15 mouse cellular contexts compared by ENCODE assay signal in genomic region chr3:34568086-34568650, GRCm38 (mm10).
A peak's percentile ranks its signal among the peaks of the same experiment; 100 is the strongest.
DNase-seq lines count a peak whose midpoint lies in the region; ATAC-seq and TF ChIP-seq lines count a peak whose summit lies in the region.
"Had no signal": no experiment of that assay in that cellular context is flagged by ENCODE, and none has a peak within 500 bp of the region (broad histone marks: within the 10 kb centered on the region; RNA-seq: fewer than 3 reads in every experiment).

No protein-coding gene starts in this region.

- no peaks in the 10 kb centered on the region for H3K27me3 ChIP-seq in hindbrain, embryonic 11.5 days (ENCODE audit: control insufficient read depth, insufficient read depth, low read length)
- H3K27me3 ChIP-seq in hindbrain, embryonic 13.5 days = no peaks in the 10 kb centered on the region
- no peaks in the 10 kb centered on the region for H3K27me3 ChIP-seq in forebrain, postnatal 0 days (ENCODE audit: insufficient read depth, low read length)
- no peaks in the 10 kb centered on the region; the same call in 1 of the 2 replicates for H3K27me3 ChIP-seq in midbrain, embryonic 16.5 days (ENCODE audit: control insufficient read depth, insufficient read depth, low read depth, low read length)

- 49% methylated on average over 6 of the region's 6 CpGs for WGBS in hindbrain, embryonic 11.5 days
- 40% methylated on average over 6 of the region's 6 CpGs for WGBS in hindbrain, embryonic 13.5 days
- WGBS in forebrain, postnatal 0 days = 19% methylated on average over 6 of the region's 6 CpGs
- 19% methylated on average over 6 of the region's 6 CpGs for WGBS in midbrain, embryonic 16.5 days

- no peak overlapping the region for H3K27ac ChIP-seq in hindbrain, embryonic 11.5 days (ENCODE audit: low read depth, low read length)
- no peak overlapping the region for H3K27ac ChIP-seq in hindbrain, embryonic 13.5 days
- H3K27ac ChIP-seq in forebrain, postnatal 0 days (ENCODE audit: low read depth, low read length) = no peak overlapping the region
- H3K27ac ChIP-seq in midbrain, embryonic 16.5 days (ENCODE audit: low read length) = no peak overlapping the region
- H3K27ac ChIP-seq in gastrocnemius, adult 2 months = no peak overlapping the region
- H3K27ac ChIP-seq: heart, adult 2 months had no signal

- H3K4me2 ChIP-seq in hindbrain, embryonic 11.5 days (replicated peaks; ENCODE audit: low read depth, low read length) = no peak overlapping the region
- H3K4me2 ChIP-seq in hindbrain, embryonic 13.5 days = no peak overlapping the region
- no peak overlapping the region for H3K4me2 ChIP-seq in forebrain, postnatal 0 days (ENCODE audit: low read depth)
- no peak overlapping the region for H3K4me2 ChIP-seq in midbrain, embryonic 16.5 days (ENCODE audit: low read length)

- TF ChIP-seq CTCF in forebrain, postnatal 0 days (IDR thresholded peaks at IDR 0.05; ENCODE audit: low read depth) = no peak
- TF ChIP-seq CTCF in gastrocnemius, adult 2 months (IDR thresholded peaks at IDR 0.05) = no peak

- intact Hi-C loops in gastrocnemius, adult 2 months (cut with DNase I) = no loop called here
- intact Hi-C loops in left cerebral cortex, postnatal 10 days (cut with DNase I) = no loop called here

- H3K9ac ChIP-seq in hindbrain, embryonic 11.5 days (ENCODE audit: low read depth, low read length) = no peak overlapping the region
- no peak overlapping the region for H3K9ac ChIP-seq in hindbrain, embryonic 13.5 days
- no peak overlapping the region for H3K9ac ChIP-seq in forebrain, postnatal 0 days
- H3K9ac ChIP-seq in midbrain, embryonic 16.5 days (ENCODE audit: low read depth, low read length) = no peak overlapping the region

- H3K9me3 ChIP-seq in hindbrain, embryonic 11.5 days (ENCODE audit: control insufficient read depth, low read length) = no peaks in the 10 kb centered on the region
- no peaks in the 10 kb centered on the region for H3K9me3 ChIP-seq in hindbrain, embryonic 13.5 days
- H3K9me3 ChIP-seq in forebrain, postnatal 0 days (ENCODE audit: low read length) = no peaks in the 10 kb centered on the region
- no peaks in the 10 kb centered on the region for H3K9me3 ChIP-seq in midbrain, embryonic 16.5 days (replicated peaks; ENCODE audit: control insufficient read depth, low read length, poor library complexity, severe bottlenecking)

- ATAC-seq in hindbrain, embryonic 11.5 days (ENCODE audit: low FRiP score) = no peak
- ATAC-seq in hindbrain, embryonic 13.5 days (ENCODE audit: low FRiP score) = no peak; the same call in 1 of the 2 replicates
- ATAC-seq in forebrain, postnatal 0 days = peak; percentile 66; the same call in 1 of the 2 replicates
- peak; percentile 75 for ATAC-seq in midbrain, embryonic 16.5 days

- no peak overlapping the region for H3K4me3 ChIP-seq in hindbrain, embryonic 11.5 days (ENCODE audit: low read depth, low read length)
- H3K4me3 ChIP-seq in hindbrain, embryonic 13.5 days = no peak overlapping the region
- H3K4me3 ChIP-seq in forebrain, postnatal 0 days (ENCODE audit: low read depth, low read length) = no peak overlapping the region
- no peak overlapping the region for H3K4me3 ChIP-seq in midbrain, embryonic 16.5 days (ENCODE audit: low read depth, low read length)
- no peak overlapping the region for H3K4me3 ChIP-seq in gastrocnemius, adult 2 months
- H3K4me3 ChIP-seq: erythroblast, embryonic 14.5 days; heart, adult 2 months had no signal

- no peaks in the 10 kb centered on the region for H3K4me1 ChIP-seq in hindbrain, embryonic 11.5 days (replicated peaks; ENCODE audit: control insufficient read depth, insufficient read depth, low read length)
- H3K4me1 ChIP-seq in hindbrain, embryonic 13.5 days (replicated peaks) = peaks cover 33% of the 10 kb centered on the region
- H3K4me1 ChIP-seq in forebrain, postnatal 0 days (ENCODE audit: insufficient read depth) = peaks cover 12% of the 10 kb centered on the region; the same call in 1 of the 2 replicates
- H3K4me1 ChIP-seq in midbrain, embryonic 16.5 days (ENCODE audit: control insufficient read depth, insufficient read depth, low read length) = peaks cover 2% of the 10 kb centered on the region; the same call in 1 of the 2 replicates

- H3K36me3 ChIP-seq in hindbrain, embryonic 11.5 days (ENCODE audit: control insufficient read depth, insufficient read depth, low read length) = no peaks in the 10 kb centered on the region
- H3K36me3 ChIP-seq in hindbrain, embryonic 13.5 days = no peaks in the 10 kb centered on the region
- H3K36me3 ChIP-seq in forebrain, postnatal 0 days (ENCODE audit: insufficient read depth) = no peaks in the 10 kb centered on the region
- no peaks in the 10 kb centered on the region for H3K36me3 ChIP-seq in midbrain, embryonic 16.5 days (ENCODE audit: control insufficient read depth, insufficient read depth, low read length)

- DNase-seq in hindbrain, embryonic 11.5 days (ENCODE audit: low spot score) = peak; percentile 62
- DNase-seq in embryo, embryonic 10.5 days (ENCODE audit: low spot score) = peak; percentile 76
- DNase-seq in forebrain, postnatal 0 days = peak; percentile 73
- no peak for DNase-seq in heart, postnatal 4 days
- DNase-seq in gastrocnemius, adult 2 months = no peak
- DNase-seq in left cerebral cortex, postnatal 10 days (ENCODE audit: extremely low spot score in 1 of 2, low spot score in 2 of 2) = no peak
- DNase-seq: adrenal gland, postnatal 10 days; heart, adult 2 months; heart, postnatal 36 days; kidney, adult 2 months; lung, postnatal 10 days; thymus, adult 2 months had no signal

Comparison
In these comparisons a context has a peak if more than half of its experiments do, and no peak if none do; other contexts are left out.
1. ATAC-seq: peak in forebrain, postnatal 0 days (single experiment) and midbrain, embryonic 16.5 days (single experiment); none in hindbrain, embryonic 11.5 days (single experiment) and hindbrain, embryonic 13.5 days (single experiment).
2. DNase-seq: peak in hindbrain, embryonic 11.5 days (single experiment), embryo, embryonic 10.5 days (single experiment) and forebrain, postnatal 0 days (single experiment); none in heart, postnatal 4 days (single experiment), gastrocnemius, adult 2 months (single experiment) and left cerebral cortex, postnatal 10 days (0 of 2).